ENCODE assay signal across 8 mouse cellular contexts in genomic region chr9:23212303-23212702, GRCm38 (mm10). TPM values are rescaled to one million over a fixed set of nuclear protein-coding genes. Genes with fewer than 3 reads are reported as not detected.
DNase-seq lines count a peak whose midpoint lies in the region; ATAC-seq lines count a peak whose summit lies in the region.

No protein-coding gene starts in this region.

- peak; percentile 90 for ATAC-seq in forebrain, embryonic 15.5 days (replicated peaks)

- H3K27ac ChIP-seq in forebrain, embryonic 15.5 days (replicated peaks) = no peak overlapping the region

- H3K9me3 ChIP-seq in forebrain, embryonic 15.5 days = no peaks in the 10 kb centered on the region

- no peak overlapping the region for H3K4me2 ChIP-seq in forebrain, embryonic 15.5 days (replicated peaks)

- WGBS in forebrain, embryonic 15.5 days = 4% methylated on average over 11 of the region's 11 CpGs

- H3K4me3 ChIP-seq in forebrain, embryonic 15.5 days = no peak overlapping the region

- no peaks in the 10 kb centered on the region; the same call in 1 of the 2 replicates for H3K27me3 ChIP-seq in forebrain, embryonic 15.5 days

- no peaks in the 10 kb centered on the region for H3K36me3 ChIP-seq in forebrain, embryonic 15.5 days

- H3K4me1 ChIP-seq in forebrain, embryonic 15.5 days = 0 out of 2 replicates have a peak, but pooled peaks cover 2% of the 10 kb centered on the region

- no peak overlapping the region for H3K9ac ChIP-seq in forebrain, embryonic 15.5 days (replicated peaks)

- DNase-seq in ES-CJ7 (ENCODE audit: low read depth, low spot score) = peak; percentile 78
- DNase-seq in c-Kit-positive CD71-positive TER-119-negative erythroid progenitor cells, embryonic 14.5 days (ENCODE audit: low read depth) = peak; percentile 25
- DNase-seq in heart, postnatal 4 days = peak; percentile 86
- DNase-seq in layer of hippocampus, adult 8-10 months (ENCODE audit: low spot score in 2 of 2) = peak; percentile 55 to 80
- DNase-seq in lung, postnatal 10 days = peak; percentile 86
- peak; percentile 77 for DNase-seq in ovary, postnatal 36 days (ENCODE audit: low spot score)
- DNase-seq in thymus, postnatal 14 days = peak; percentile 54

RNA-seq across cellular contexts. Expression of gene Bmper, which starts 10.6 kb away (rescaled TPM):
- polyA plus RNA-seq in forebrain, embryonic 15.5 days (2015; fragmentation: Nextera tagmentation; extraction: Ambion mirVana) = 13.7 and 17.0 TPM in 2 replicates
- 1 to 10 TPM; 3.2 to 3.3 TPM for total RNA-seq in heart, postnatal 4 days (2021)
- total RNA-seq in layer of hippocampus, adult 8-10 months (2022) = 1 to 10 TPM; 4.9 to 7.0 (median 5.2) TPM

Comparison
In these comparisons a context has a peak if more than half of its experiments do, and no peak if none do; other contexts are left out.
1. DNase-seq: peak in every context shown above with its lines; median percentile 86 in heart, postnatal 4 days; 86 in lung, postnatal 10 days; 78 in ES-CJ7; 77 in ovary, postnatal 36 days; 68 in layer of hippocampus, adult 8-10 months; 54 in thymus, postnatal 14 days; 25 in c-Kit-positive CD71-positive TER-119-negative erythroid progenitor cells, embryonic 14.5 days.